Mouse (Mus musculus): ENCODE results near the gene Nfx1.

DNA sequence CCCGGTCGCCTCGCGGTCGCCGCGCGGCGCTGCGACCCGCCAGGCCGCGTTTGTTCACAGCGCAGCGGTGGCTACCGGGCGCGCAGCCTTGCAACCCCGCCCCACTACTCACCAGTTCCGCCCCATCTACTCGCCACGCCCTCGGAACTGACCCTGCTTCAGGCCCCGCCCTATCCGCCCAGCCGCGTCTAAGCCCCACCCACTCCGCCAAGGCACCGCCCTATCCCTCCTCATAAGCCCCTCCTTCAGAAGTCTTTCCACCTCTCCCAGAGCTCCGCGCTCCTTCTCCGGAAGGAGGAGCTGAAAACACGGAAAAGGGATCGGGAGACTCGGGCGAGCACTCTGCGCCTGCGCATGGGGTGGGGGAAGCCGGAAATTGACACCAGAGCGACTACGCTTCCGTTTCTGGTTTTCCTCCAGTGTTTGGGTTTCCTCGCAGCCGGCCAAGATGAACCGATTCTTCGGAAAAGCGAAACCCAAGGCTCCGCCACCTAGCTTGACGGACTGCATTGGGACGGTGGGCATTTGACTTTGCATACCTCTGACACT lies 22.5 kb upstream of the Nfx1 start, which contains the start of the genes Bag1 and Chmp5:
- TF ChIP-seq CTCF (IDR thresholded peaks at IDR 0.05; ENCODE audit: extremely low read depth, insufficient read length, insufficient replicate concordance, low read depth, low read length) (peak; percentile 1; the same call in 1 of the 2 replicates), POLR2A (IDR thresholded peaks at IDR 0.05; ENCODE audit: low read depth, low read length) (peak; percentile 65)

Measured in small intestine, adult 2 months (tissue).